In the genomic region with DNA sequence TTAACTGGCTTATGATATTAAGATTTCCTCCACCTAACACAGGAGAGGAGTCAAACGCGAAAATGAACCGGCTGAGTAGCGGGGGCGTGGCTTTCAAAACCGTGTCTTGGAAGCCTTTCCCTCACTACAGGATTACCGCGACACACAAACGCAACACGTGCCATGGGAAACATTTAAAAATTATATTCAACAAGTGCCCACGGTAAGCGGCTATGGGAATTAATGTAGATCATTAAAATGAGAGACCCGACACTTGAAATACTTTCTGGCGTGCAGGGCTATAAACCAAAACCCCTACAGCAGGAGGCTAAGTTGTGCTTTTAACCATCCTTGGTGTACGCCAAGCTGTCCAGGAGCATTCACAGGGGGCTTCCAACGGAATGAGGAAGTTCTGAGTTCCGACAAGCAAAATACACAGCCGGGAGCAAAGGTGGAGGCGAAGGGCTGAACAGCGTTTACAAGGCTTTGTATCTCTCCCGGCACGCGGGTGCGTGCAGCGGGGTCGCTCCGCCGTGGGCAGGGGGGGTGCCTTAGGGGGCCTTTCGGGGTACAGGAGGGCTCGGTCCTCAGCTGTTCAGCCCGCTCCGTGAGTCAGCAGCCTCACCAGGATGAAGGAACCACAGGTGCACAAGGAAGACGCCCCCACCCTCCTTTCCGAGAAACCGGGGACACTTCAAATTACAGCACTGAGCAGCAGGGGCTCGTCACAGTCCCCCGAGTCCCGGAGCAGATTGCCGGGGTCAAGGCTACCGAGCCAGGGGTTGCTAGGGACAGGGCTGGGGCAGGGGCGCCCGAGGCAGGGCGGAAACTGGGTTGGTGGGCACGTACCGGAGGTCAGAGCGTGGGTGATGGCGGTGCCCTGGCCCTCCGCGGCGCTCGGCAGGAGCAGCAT, we compare ENCODE assay signal across 8 mouse cellular contexts. TPM values are rescaled to one million over a fixed set of nuclear protein-coding genes. Genes with fewer than 3 reads are reported as not detected.
DNase-seq lines count a peak whose midpoint lies in the region; ATAC-seq and TF ChIP-seq lines count a peak whose summit lies in the region.

No protein-coding gene starts in this region.

- peaks cover 54% of the 10 kb centered on the region for H3K36me3 ChIP-seq in G1E (replicated peaks)
- peaks cover 43% of the 10 kb centered on the region for H3K36me3 ChIP-seq in limb, embryonic 12.5 days
- H3K36me3 ChIP-seq in midbrain, embryonic 16.5 days (ENCODE audit: control insufficient read depth, insufficient read depth, low read length): peaks cover 22% of the 10 kb centered on the region

- no peak for DNase-seq in cerebellum, postnatal 4 days (ENCODE audit: low spot score in 2 of 2)
- DNase-seq in G1E (ENCODE audit: low spot score): peak; percentile 58

- H3K9ac ChIP-seq in limb, embryonic 12.5 days (replicated peaks): peak overlapping the region; percentile 77
- peak overlapping the region; percentile 80 for H3K9ac ChIP-seq in midbrain, embryonic 16.5 days (ENCODE audit: low read depth, low read length)

- peak overlapping the region; percentile 84; the same call in 1 of the 2 replicates for H3K27ac ChIP-seq in cortical plate, adult 2 months (ENCODE audit: insufficient read depth, low read length)
- H3K27ac ChIP-seq in limb, embryonic 12.5 days: peak overlapping the region; percentile 68
- peak overlapping the region; percentile 73 for H3K27ac ChIP-seq in midbrain, embryonic 16.5 days (ENCODE audit: low read length)

- H3K4me2 ChIP-seq in limb, embryonic 12.5 days: peak overlapping the region; percentile 74
- peak overlapping the region; percentile 95 for H3K4me2 ChIP-seq in midbrain, embryonic 16.5 days (ENCODE audit: low read length)

- peak overlapping the region; percentile 95 for H3K4me3 ChIP-seq in G1E (ENCODE audit: low read depth, low read length)
- H3K4me3 ChIP-seq in cortical plate, adult 2 months (ENCODE audit: insufficient read depth, low read length): peak overlapping the region; percentile 93
- H3K4me3 ChIP-seq in limb, embryonic 12.5 days (replicated peaks): peak overlapping the region; percentile 81
- peak overlapping the region; percentile 85 for H3K4me3 ChIP-seq in midbrain, embryonic 16.5 days (ENCODE audit: low read depth, low read length)

- H3K27me3 ChIP-seq in G1E (ENCODE audit: insufficient read depth, low read length): no peaks in the 10 kb centered on the region
- H3K27me3 ChIP-seq in limb, embryonic 12.5 days: no peaks in the 10 kb centered on the region
- no peaks in the 10 kb centered on the region for H3K27me3 ChIP-seq in midbrain, embryonic 16.5 days (ENCODE audit: control insufficient read depth, insufficient read depth, low read depth, low read length)

- no peak for TF ChIP-seq POLR2A in cortical plate, adult 2 months (IDR thresholded peaks at IDR 0.05; ENCODE audit: extremely low read depth, insufficient read depth, low read length)

- peak; percentile 47 for ATAC-seq in cerebellum, adult (ENCODE audit: insufficient number of reproducible peaks, low FRiP score, low TSS enrichment)
- no peak for ATAC-seq in G1E (ENCODE audit: extremely low read depth, insufficient number of reproducible peaks, low FRiP score, poor library complexity, severe bottlenecking)
- peak; percentile 33 to 35 for ATAC-seq in hematopoietic stem cell, adult 5-6 weeks (replicated peaks in 1 of 2; ENCODE audit: insufficient read depth in 1 of 2, low FRiP score in 2 of 2, low TSS enrichment in 1 of 2, low read depth in 1 of 2, poor library complexity in 2 of 2, severe bottlenecking in 2 of 2)
- peak; percentile 54 for ATAC-seq in limb, embryonic 12.5 days (ENCODE audit: insufficient number of reproducible peaks, insufficient read depth, low FRiP score, low TSS enrichment, low read depth)
- peak; percentile 87 for ATAC-seq in midbrain, embryonic 16.5 days
- no peak for ATAC-seq in megakaryocyte-erythroid progenitor cell, adult 5-6 weeks (replicated peaks; ENCODE audit: low FRiP score, low TSS enrichment, poor library complexity, severe bottlenecking)

- TF ChIP-seq CTCF in G1E (IDR thresholded peaks at IDR 0.05; ENCODE audit: low read depth, low read length): no peak
- TF ChIP-seq CTCF in cortical plate, adult 2 months (IDR thresholded peaks at IDR 0.05; ENCODE audit: extremely low read depth, insufficient read depth, low read length): no peak

- WGBS in limb, embryonic 12.5 days: 1% methylated on average over 51 of the region's 51 CpGs
- WGBS in midbrain, embryonic 16.5 days: under 1% methylated on average over 46 of the region's 51 CpGs

- peaks cover 42% of the 10 kb centered on the region for H3K4me1 ChIP-seq in G1E (ENCODE audit: insufficient read depth, low read depth, low read length)
- peaks cover 7% of the 10 kb centered on the region for H3K4me1 ChIP-seq in cortical plate, adult 2 months (ENCODE audit: control insufficient read depth, insufficient read depth, low read length)
- H3K4me1 ChIP-seq in limb, embryonic 12.5 days (replicated peaks): peaks cover 25% of the 10 kb centered on the region
- H3K4me1 ChIP-seq in midbrain, embryonic 16.5 days (ENCODE audit: control insufficient read depth, insufficient read depth, low read length): peaks cover 28% of the 10 kb centered on the region

- H3K9me3 ChIP-seq in G1E (replicated peaks): no peaks in the 10 kb centered on the region
- H3K9me3 ChIP-seq in limb, embryonic 12.5 days: no peaks in the 10 kb centered on the region
- H3K9me3 ChIP-seq in midbrain, embryonic 16.5 days (replicated peaks; ENCODE audit: control insufficient read depth, low read length, poor library complexity, severe bottlenecking): no peaks in the 10 kb centered on the region

RNA-seq across cellular contexts. Expression of a gene that starts 0.6 kb away (rescaled TPM):
- total RNA-seq in G1E (2014; fragmentation: Nextera tagmentation) (140 and 150 TPM in 2 replicates), G1E (2017) (139 and 150 TPM in 2 replicates)
- polyA plus RNA-seq in G1E (2012): 83.4 and 111 TPM in 2 replicates
- 21.2 and 21.3 TPM in 2 replicates for polyA plus RNA-seq in cortical plate, adult 2 months (2012; rRNA removed)
- total RNA-seq in hematopoietic stem cell, adult 5-6 weeks (2017): 149 and 210 TPM in 2 replicates
- 79.7 and 81.9 TPM in 2 replicates for polyA plus RNA-seq in limb, embryonic 12.5 days (2016; fragmentation: Nextera tagmentation; extraction: Ambion mirVana)
- polyA plus RNA-seq in midbrain, embryonic 16.5 days (2015; fragmentation: Nextera tagmentation; extraction: Ambion mirVana): 67.6 and 71.6 TPM in 2 replicates
- total RNA-seq in megakaryocyte-erythroid progenitor cell, adult 5-6 weeks (2014; fragmentation: Nextera tagmentation): 83.7 and 90.8 TPM in 2 replicates
- 295 and 297 TPM in 2 replicates for total RNA-seq in megakaryocyte-erythroid progenitor cell, adult 5-6 weeks (2017)

RNA-seq across cellular contexts. Expression of a gene that starts 0.7 kb away (rescaled TPM):
- 184 and 196 TPM in 2 replicates for total RNA-seq in G1E (2014; fragmentation: Nextera tagmentation)
- 97.3 and 112 TPM in 2 replicates for total RNA-seq in G1E (2017)
- polyA plus RNA-seq in G1E (2012): 8.4 and 14.3 TPM in 2 replicates
- 92.2 and 93.8 TPM in 2 replicates for polyA plus RNA-seq in cortical plate, adult 2 months (2012; rRNA removed)
- 75.9 and 87.3 TPM in 2 replicates for total RNA-seq in hematopoietic stem cell, adult 5-6 weeks (2017)
- 194 and 207 TPM in 2 replicates for polyA plus RNA-seq in limb, embryonic 12.5 days (2016; fragmentation: Nextera tagmentation; extraction: Ambion mirVana)
- polyA plus RNA-seq in midbrain, embryonic 16.5 days (2015; fragmentation: Nextera tagmentation; extraction: Ambion mirVana): 187 and 192 TPM in 2 replicates
- total RNA-seq in megakaryocyte-erythroid progenitor cell, adult 5-6 weeks (2014; fragmentation: Nextera tagmentation): 112 and 129 TPM in 2 replicates
- 158 and 160 TPM in 2 replicates for total RNA-seq in megakaryocyte-erythroid progenitor cell, adult 5-6 weeks (2017)

RNA-seq across cellular contexts. Expression of a gene that starts 47.5 kb away (rescaled TPM):
- total RNA-seq in G1E (2014; fragmentation: Nextera tagmentation) (52.6 and 60.8 TPM in 2 replicates), G1E (2017) (104 and 113 TPM in 2 replicates)
- 35.6 and 41.6 TPM in 2 replicates for polyA plus RNA-seq in G1E (2012)
- polyA plus RNA-seq in cortical plate, adult 2 months (2012; rRNA removed): 54.9 and 59.1 TPM in 2 replicates
- 96.5 and 138 TPM in 2 replicates for total RNA-seq in hematopoietic stem cell, adult 5-6 weeks (2017)
- polyA plus RNA-seq in limb, embryonic 12.5 days (2016; fragmentation: Nextera tagmentation; extraction: Ambion mirVana): 84.8 and 91.8 TPM in 2 replicates
- polyA plus RNA-seq in midbrain, embryonic 16.5 days (2015; fragmentation: Nextera tagmentation; extraction: Ambion mirVana): 68.8 and 72.4 TPM in 2 replicates
- 106 and 173 TPM in 2 replicates for total RNA-seq in megakaryocyte-erythroid progenitor cell, adult 5-6 weeks (2014; fragmentation: Nextera tagmentation)
- 115 and 144 TPM in 2 replicates for total RNA-seq in megakaryocyte-erythroid progenitor cell, adult 5-6 weeks (2017)

Comparison
In these comparisons a context has a peak if more than half of its experiments do, and no peak if none do; other contexts are left out.
1. ATAC-seq: peak in cerebellum, adult (single experiment), hematopoietic stem cell, adult 5-6 weeks (2 of 2), limb, embryonic 12.5 days (single experiment) and midbrain, embryonic 16.5 days (single experiment); none in G1E (single experiment) and megakaryocyte-erythroid progenitor cell, adult 5-6 weeks (single experiment).
2. Peak in every context shown above with its lines, with median percentiles within 50 percentile points of each other: H3K4me3 ChIP-seq and H3K27ac ChIP-seq.